Comparison of ENCODE assay signal across 9 mouse cellular contexts in the genomic region with DNA sequence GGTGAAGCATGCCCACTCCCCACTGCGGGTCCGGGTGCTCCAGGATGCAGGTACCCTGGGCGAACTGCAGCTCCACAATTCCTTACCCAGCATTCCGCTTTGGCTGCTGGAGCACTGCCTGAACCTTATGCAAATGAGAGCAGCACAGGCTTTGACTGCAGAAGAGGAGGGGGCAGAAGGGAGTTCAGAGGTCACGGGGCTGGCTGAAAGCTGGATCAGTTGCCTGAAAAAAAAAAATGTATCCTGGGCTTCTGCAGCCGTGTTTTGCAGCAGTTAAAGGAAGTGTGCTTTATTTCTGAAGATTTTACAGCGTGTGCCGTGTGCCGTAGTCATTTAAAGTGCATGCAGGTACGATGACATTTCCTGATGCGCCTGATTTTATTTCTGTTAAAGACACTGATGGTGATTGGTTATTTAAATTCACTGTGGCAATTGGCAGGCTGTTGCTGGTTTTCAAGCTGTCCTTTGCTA.
A peak's percentile ranks its signal among the peaks of the same experiment; 100 is the strongest.
DNase-seq lines count a peak whose midpoint lies in the region; ATAC-seq and TF ChIP-seq lines count a peak whose summit lies in the region.
"Had no signal": no experiment of that assay in that cellular context is flagged by ENCODE, and none has a peak within 500 bp of the region (broad histone marks: within the 10 kb centered on the region; RNA-seq: fewer than 3 reads in every experiment).

No protein-coding gene starts in this region.

- H3K36me3 ChIP-seq in heart, postnatal 0 days (replicated peaks; ENCODE audit: control insufficient read depth, insufficient read depth, low read length): no peaks in the 10 kb centered on the region
- H3K36me3 ChIP-seq in liver, embryonic 13.5 days: no peaks in the 10 kb centered on the region

- no peak for TF ChIP-seq CTCF in heart, postnatal 0 days (IDR thresholded peaks at IDR 0.05; ENCODE audit: low read depth)

- H3K27me3 ChIP-seq in heart, postnatal 0 days (ENCODE audit: control insufficient read depth, insufficient read depth, low read length): no peaks in the 10 kb centered on the region
- H3K27me3 ChIP-seq in liver, embryonic 13.5 days: no peaks in the 10 kb centered on the region

- H3K9ac ChIP-seq in heart, postnatal 0 days (replicated peaks; ENCODE audit: low read depth, low read length): peak overlapping the region; percentile 59
- peak overlapping the region; percentile 62 for H3K9ac ChIP-seq in liver, embryonic 13.5 days

- intact Hi-C loops in gastrocnemius, postnatal 14 days (cut with DNase I; ENCODE audit: low total_unique reads): no loop called here

- no peak for TF ChIP-seq EP300 in heart, postnatal 0 days (IDR thresholded peaks at IDR 0.05; ENCODE audit: low read depth)

- no peak overlapping the region for H3K27ac ChIP-seq in heart, postnatal 0 days (ENCODE audit: low read depth)
- no peak overlapping the region for H3K27ac ChIP-seq in liver, embryonic 13.5 days
- H3K27ac ChIP-seq: macrophage had no signal

- H3K4me2 ChIP-seq in heart, postnatal 0 days (ENCODE audit: low read depth, low read length): peak overlapping the region; percentile 81
- peak overlapping the region; percentile 70 for H3K4me2 ChIP-seq in liver, embryonic 13.5 days

- H3K4me1 ChIP-seq in heart, postnatal 0 days (ENCODE audit: control insufficient read depth, insufficient read depth): no peaks in the 10 kb centered on the region
- peaks cover 13% of the 10 kb centered on the region for H3K4me1 ChIP-seq in liver, embryonic 13.5 days (replicated peaks)

- peak overlapping the region; percentile 54 for H3K4me3 ChIP-seq in heart, postnatal 0 days (ENCODE audit: low read depth, low read length)
- H3K4me3 ChIP-seq in liver, embryonic 13.5 days (replicated peaks): peak overlapping the region; percentile 54

- ATAC-seq in heart, postnatal 0 days (ENCODE audit: insufficient read depth, low read depth): peak; percentile 63; the same call in 1 of the 2 replicates
- ATAC-seq in liver, embryonic 13.5 days (ENCODE audit: low read depth): peak; percentile 79

- H3K9me3 ChIP-seq in heart, postnatal 0 days (replicated peaks; ENCODE audit: control insufficient read depth, low read length): no peaks in the 10 kb centered on the region
- no peaks in the 10 kb centered on the region for H3K9me3 ChIP-seq in liver, embryonic 13.5 days (replicated peaks)

- 4% methylated on average over 11 of the region's 11 CpGs for WGBS in heart, postnatal 0 days
- 5% methylated on average over 11 of the region's 11 CpGs for WGBS in liver, embryonic 13.5 days (ENCODE audit: insufficient replicate concordance)

- peak; percentile 5 for DNase-seq in gastrocnemius, postnatal 14 days
- DNase-seq in gastrocnemius, adult 18-20 months (ENCODE audit: low spot score): no peak
- DNase-seq in embryo, embryonic 9.5 days (ENCODE audit: extremely low spot score): peak; percentile 85
- peak; percentile 36 for DNase-seq in heart, postnatal 0 days (ENCODE audit: low spot score)
- peak; percentile 77 to 82 for DNase-seq in kidney, postnatal 36 days
- DNase-seq in liver, embryonic 13.5 days: peak; percentile 24
- DNase-seq in ovary, postnatal 36 days (ENCODE audit: low spot score): peak; percentile 55
- no peak for DNase-seq in thymus, postnatal 10 days (ENCODE audit: low spot score in 2 of 2)

Comparison
In these comparisons a context has a peak if more than half of its experiments do, and no peak if none do; other contexts are left out.
1. DNase-seq: peak in gastrocnemius, postnatal 14 days (single experiment), embryo, embryonic 9.5 days (single experiment), heart, postnatal 0 days (single experiment), kidney, postnatal 36 days (2 of 2), liver, embryonic 13.5 days (single experiment) and ovary, postnatal 36 days (single experiment); none in gastrocnemius, adult 18-20 months (single experiment) and thymus, postnatal 10 days (0 of 2).